Mouse (Mus musculus) Muller cell, postnatal 12 days (primary cell): ENCODE data around the gene Gm5152.
"Not testable (repeated sequence)": the region's sequence is repeated elsewhere in the genome, so short reads cannot be mapped to it uniquely, and the experiment has no call there.

Experiments
- DNase-seq: peaks from one replicate; pipeline ENCODE4 v3.0.0-alpha.2; 2015; ENCODE audit errors: inconsistent ontology term

Gm5152 gene

DNA sequence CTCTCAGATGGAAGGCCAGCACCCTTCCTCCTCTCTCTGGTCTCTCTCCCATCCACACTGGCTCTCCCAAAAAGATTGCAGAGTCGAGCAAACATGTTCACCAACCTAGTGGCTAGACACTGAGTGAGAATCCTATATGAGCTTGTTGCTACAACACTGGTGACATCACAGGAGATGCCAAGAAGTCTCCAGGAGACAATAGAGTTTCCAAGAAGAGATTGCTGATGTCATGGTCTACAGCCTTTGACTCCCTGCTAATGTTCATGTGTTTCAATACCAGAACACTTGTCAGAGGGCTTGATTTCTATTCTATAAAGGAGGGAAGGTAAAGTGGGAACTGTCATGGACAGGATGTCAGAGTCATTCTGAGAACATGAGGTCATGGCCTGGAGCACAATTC lies at the start of gene Gm5152:
Gene Gm5152 (minus strand): TSS at position 101 of the 400 bp plus-strand sequence.
- DNase-seq, result not testable (repeated sequence)

GRCm38 (mm10) chr5:10254768-10255167 lies 8.4 kb upstream of the Gm5152 start:
- DNase-seq, result not testable (repeated sequence)

DNA sequence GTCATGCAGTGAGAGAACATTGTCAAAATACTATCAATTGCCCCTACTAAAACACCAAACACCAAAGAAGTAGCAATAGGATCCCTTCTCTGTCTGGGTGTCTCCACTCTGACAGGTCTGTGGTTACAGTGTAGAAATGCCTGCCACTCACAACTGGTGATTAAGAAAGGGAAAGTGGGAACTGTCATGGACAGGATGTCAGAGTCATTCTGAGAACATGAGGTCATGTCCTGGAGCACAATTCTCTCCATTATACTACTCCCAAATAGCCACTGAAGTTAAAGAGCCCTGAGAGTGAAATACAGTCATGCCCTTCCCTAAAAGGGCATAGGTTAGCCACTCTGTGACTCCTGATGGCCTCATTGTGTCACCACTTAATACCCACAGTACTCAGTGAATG lies 556 bp downstream of the Gm5152 start:
- DNase-seq, result not testable (repeated sequence)

DNA sequence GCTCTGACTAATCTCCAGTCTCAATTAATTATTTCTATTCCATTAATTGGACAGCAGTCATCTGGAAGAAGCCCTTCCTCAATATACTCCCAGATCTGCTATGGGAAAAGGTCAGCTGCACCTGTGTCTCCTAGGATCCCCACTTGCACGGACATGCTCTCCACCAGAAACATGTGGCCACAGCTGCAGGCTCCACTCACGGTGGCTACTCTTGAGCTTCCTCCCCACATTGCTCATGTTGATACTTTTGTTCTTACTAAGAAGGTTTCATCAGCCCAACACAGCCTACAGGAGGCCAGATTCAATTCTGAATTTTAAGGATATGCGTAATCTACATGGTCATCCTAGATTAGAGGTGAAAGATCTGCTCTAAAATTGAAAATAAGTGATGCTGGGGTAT lies 5.9 kb downstream of the Gm5152 start:
- not testable (repeated sequence) for DNase-seq

- DNase-seq, result no peak
These were observed 26.0 kb downstream of the Gm5152 start for GRCm38 (mm10) chr5:10220317-10220716.

DNA sequence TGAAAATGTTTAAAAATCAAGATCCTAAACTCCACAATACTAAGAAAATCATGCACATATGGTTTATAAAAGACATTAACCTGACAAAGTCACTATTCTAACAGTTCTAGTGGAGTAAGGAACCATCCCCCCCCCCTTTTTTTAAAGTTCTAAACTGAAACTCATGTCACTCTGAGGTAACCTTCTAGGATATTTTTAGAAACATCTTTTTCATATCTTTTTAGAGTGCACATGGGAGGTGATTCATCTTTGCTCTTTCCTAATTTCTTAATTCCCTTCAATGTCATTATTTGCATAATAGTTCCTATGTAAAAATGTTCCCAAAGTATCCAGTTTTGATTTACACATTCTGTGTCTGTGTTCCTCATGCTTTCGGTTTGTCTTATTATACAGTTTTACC lies 43.3 kb downstream of the Gm5152 start:
- DNase-seq, result no peak

DNA sequence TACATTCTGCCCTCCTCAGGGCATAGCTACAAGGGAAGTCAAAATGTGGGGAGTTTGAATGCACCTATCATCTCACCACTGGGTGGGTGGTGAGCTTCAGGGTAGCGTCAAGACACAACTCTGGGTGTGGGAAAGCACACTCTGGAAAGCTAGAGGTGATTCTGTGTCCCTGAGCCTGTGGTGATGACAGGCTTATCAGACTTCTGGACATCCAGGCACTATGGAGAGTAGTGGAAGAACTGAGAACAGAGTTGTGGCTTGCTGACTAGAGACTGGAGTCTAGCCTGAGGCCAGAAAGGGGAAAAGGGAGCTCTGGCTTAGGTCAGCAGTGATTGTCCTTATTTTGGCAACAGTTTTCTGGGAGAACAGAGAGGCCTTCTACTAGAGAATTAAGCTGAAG lies 49.4 kb downstream of the Gm5152 start:
- DNase-seq, result no peak
